Mouse (Mus musculus) embryonic fibroblast, embryonic 13.5 days (primary cell): Measurements from ENCODE around the gene Tctn1. TPM values are rescaled to one million over a fixed set of nuclear protein-coding genes. Genes with fewer than 3 reads are reported as not detected.
"Not testable (repeated sequence)": the region's sequence is repeated elsewhere in the genome, so short reads cannot be mapped to it uniquely, and the experiment has no call there.

ENCODE experiments used
- H3K27ac ChIP-seq: 2 replicates; pipeline ENCODE4 v1.5.1; 2012; ENCODE audit warnings: low read length, control low read depth, inconsistent platforms; ENCODE audit not compliant: insufficient read depth
- H3K4me1 ChIP-seq: 2 replicates; pipeline ENCODE4 v1.6.1; 2011; ENCODE audit warnings: low read length; ENCODE audit not compliant: control insufficient read depth, insufficient read depth
- H3K4me3 ChIP-seq: 2 replicates; pipeline ENCODE4 v1.5.1; 2011; ENCODE audit warnings: mild to moderate bottlenecking, control low read depth, low read length; ENCODE audit not compliant: insufficient read depth
- CTCF ChIP-seq: IDR thresholded peaks from 2 replicates; pipeline ENCODE4 v1.5.1; 2011; ENCODE audit warnings: mild to moderate bottlenecking, control low read depth, low read length, moderate library complexity, borderline replicate concordance; ENCODE audit not compliant: insufficient read depth
- POLR2A ChIP-seq: IDR thresholded peaks from 2 replicates; pipeline ENCODE4 v1.6.1; 2011; ENCODE audit warnings: low read depth, mild to moderate bottlenecking, control low read depth, low read length, moderate library complexity
- polyA plus RNA-seq: library from polyadenylated mRNA; stranded (reverse); fragments of >200 nt; gene quantifications from 2 replicates; pipeline ENCODE4 v1.2.4, GENCODE M21; 2011; ENCODE audit warnings: low read depth; ENCODE audit not compliant: missing spikeins, insufficient read length

The Tctn1 gene
- polyA plus RNA-seq, 1 experiment: 12.2 TPM

DNA sequence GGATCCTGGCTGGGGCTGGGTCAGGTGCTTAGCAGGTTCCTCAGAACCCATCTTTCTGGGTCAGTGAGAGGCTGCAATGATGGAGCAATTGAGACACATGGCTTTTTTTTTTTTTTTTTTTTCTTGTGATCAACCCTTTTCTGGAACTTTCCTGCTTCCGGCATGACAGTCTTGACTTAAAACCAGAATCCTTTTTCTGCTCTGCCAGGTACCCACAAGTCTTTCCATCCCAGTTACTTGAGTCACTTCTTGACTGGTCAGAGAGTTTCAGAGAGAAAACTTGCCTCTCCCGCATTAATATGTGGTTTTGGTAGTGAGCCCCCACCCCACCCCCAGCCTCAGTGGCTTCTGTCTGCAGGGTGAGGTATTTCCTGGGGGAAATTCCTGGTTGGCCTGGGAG lies 40.0 kb downstream of the Tctn1 start:
- no peak overlapping the region for H3K4me3 ChIP-seq
- no peak for TF ChIP-seq POLR2A
- H3K4me1 ChIP-seq: no peaks in the 10 kb centered on the region
- H3K27ac ChIP-seq: no peak overlapping the region

DNA sequence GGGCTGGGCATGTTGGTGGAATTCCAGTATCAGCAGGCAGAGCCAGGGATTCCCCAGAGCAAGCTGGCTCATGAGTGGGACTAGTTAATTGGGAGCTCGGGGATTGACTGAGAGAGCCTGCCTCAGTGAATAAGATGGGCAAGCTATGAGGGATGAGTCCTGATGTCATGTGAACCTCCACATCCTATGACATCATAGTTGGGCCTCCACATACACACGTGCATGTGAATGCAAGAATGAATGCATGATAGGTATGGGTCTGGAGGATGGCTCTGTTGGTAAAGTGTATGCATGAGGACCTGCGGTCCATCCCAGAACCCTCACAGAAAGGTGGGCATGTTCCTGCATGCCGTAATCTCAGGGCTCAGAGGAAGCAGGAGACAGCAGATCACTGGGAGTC lies 43.2 kb downstream of the Tctn1 start:
- Histone ChIP-seq H3K4me3 (no peak overlapping the region), H3K27ac (no peak overlapping the region), H3K4me1 (no peaks in the 10 kb centered on the region)
- TF ChIP-seq CTCF (no peak), POLR2A (no peak)

DNA sequence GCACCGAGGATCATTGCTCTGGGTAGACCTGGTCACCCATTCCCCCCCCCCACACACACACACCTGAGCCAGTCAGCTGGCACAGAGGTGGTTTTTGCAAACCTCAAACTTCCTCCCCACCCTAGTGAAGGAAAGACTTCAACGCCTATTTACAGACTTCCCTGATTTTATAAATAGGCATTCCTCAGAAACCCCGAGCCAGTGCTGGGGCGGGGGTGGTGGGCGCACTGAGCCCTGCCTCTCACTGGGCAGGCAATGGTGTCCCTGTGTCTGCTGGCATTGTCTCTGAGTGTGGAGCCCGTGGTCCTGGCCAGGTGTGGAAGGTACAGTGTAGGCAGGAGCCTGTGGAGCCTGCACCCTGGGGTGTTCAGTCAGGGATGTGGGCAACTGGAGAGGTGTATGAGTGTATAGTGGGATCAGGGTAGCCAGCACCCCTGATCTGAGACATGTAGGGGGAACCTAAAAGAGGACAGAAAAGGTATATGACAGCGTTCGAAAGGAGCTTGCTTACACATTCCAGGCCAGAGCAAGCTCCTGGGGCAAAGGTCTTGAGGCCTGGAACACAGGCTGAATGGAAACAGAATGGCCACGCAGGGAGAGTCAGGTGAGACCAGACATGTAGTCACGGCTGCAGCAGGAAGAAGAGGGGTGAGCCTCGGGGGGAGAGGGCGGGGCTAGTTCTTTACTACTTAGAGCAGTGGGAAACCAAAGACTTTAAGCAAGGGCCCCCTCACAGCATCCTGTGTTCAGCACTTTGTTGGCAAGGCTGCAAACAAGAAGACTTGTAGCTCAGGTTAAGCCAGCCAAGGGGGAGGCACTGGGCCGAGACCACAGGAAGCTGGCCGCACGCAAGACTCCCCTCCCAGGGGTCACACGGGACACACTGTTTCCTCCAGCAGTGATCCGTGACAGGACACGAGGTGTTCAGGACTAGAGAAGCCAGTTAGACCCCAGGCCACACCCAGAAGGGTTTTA lies 44.3 kb downstream of the Tctn1 start:
- TF ChIP-seq POLR2A (no peak), CTCF (no peak)
- Histone ChIP-seq H3K4me1 (no peaks in the 10 kb centered on the region), H3K4me3 (no peak overlapping the region), H3K27ac (no peak overlapping the region)

DNA sequence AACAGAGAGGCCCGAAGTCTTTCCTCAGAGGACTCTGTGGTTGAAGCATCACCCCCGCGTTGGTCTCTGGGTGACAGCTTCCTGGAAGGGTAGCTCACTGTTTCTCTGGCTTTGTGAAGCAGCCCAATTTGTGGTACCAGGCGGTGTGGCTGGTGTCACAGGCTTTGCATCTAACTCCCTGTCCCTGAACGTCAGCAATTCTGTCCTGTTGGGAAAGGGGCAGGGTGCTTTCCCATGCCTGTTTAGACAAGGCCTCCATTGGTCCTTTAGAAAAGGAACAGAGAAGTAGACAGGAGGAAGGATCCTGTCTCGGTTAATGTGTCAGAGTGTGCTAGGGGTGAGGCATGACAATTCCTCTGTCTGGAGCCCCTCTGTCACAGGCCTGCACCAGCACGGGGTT lies 45.3 kb downstream of the Tctn1 start:
- no peaks in the 10 kb centered on the region for H3K4me1 ChIP-seq
- no peak overlapping the region for H3K4me3 ChIP-seq
- H3K27ac ChIP-seq: no peak overlapping the region
- no peak for TF ChIP-seq POLR2A

DNA sequence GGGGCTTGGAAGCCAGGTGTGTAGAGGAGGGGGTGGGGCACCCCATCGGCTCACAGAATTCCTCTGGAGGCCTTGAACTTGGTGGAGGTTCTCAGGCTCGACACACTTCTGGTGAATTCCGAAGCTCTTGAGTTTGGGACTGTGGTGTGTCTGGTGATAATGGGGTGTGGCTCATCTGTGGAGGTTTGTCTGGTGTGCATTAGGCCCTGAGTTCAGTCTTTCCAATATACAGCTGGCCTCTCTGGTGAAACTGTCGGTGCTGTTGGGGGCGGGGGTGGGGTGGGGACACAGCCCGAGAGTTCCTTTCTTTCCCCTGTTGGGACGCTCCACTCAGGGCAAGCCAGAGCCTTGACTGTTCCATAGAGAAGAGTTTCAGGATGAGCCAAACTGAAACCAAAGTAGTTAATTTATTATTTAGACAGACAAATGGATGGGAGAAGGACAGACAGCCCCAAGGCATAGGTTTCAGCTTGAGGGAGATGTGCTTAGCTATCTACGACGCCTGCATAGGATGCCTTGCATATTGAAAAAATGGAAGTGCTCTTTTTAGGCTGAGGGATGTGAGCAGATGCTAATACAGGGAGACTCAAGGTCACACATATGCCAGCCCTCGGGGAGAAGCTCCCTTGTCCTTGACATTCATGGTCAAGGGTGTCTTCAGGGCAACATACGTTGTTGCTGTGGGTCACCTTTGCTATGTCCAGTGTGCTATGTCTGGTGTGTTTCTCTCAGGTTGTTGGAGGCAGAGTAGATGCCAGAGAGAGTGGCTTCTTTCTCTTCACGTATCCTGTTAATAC lies 46.0 kb downstream of the Tctn1 start:
- Histone ChIP-seq H3K27ac (no peak overlapping the region), H3K4me3 (no peak overlapping the region), H3K4me1 (no peaks in the 10 kb centered on the region)
- TF ChIP-seq CTCF (no peak), POLR2A (no peak)

DNA sequence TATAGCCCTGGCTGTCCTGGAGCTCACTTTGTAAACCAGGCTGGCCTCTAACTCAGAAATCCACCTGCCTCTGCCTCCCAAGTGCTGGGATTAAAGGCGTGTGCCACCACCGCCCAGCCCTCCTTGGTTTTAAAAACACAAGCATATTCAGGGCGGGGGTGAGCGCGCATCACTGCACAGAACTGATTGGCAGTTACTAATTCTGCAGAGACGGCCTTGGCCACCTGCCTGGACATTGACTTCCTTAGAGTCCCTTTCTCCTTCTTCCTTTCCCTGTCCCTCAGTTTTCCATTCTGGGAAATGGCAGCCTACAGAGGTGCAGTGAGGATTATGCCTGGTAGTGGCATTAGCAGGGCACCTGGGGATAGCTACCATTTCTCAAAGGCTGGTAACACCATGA lies 46.6 kb downstream of the Tctn1 start:
- Histone ChIP-seq H3K4me3 (no peak overlapping the region), H3K4me1 (no peaks in the 10 kb centered on the region), H3K27ac (no peak overlapping the region)
- TF ChIP-seq POLR2A (no peak), CTCF (no peak)

DNA sequence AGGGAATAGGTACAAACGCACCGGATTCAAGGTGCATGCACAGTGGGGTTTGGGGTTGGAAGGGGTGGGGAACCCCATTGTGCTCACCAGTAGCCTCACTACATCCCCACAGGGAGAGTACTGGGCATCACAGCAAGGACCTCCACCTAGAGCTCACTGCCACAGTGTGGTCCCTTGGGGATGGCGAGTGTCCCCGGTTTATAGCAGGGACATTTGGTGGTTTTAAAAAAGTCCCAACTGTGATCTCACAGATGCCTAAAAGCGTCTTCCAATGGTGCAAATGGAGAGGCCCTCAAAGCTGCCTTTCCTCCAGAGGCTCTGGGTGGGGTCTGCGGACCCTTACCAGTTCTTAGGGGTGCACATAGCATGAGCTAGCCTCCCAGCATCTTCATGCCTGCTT lies 50.4 kb downstream of the Tctn1 start:
- Histone ChIP-seq H3K27ac (no peak overlapping the region), H3K4me1 (no peaks in the 10 kb centered on the region), H3K4me3 (no peak overlapping the region)
- TF ChIP-seq CTCF: no peak
- TF ChIP-seq POLR2A: no peak

DNA sequence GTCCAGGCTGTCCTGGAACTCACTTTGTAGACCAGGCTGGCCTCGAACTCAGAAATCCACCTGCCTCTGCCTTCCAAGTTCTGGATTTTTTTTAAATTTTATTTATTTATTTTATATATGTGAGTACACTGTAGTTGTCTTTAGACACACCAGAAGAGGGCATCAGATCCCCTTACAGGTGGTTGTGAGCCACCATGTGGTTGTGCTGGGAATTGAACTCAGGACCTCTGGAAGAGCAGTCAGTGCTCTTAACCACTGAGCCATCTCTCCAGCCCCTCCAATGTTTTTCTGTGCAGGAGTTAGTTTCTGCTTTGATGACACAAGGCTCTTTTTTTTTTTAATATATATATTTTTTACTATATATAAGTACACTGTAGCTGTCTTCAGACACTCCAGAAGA lies 51.4 kb downstream of the Tctn1 start:
- not testable (repeated sequence) for H3K4me1 ChIP-seq, H3K27ac ChIP-seq, H3K4me3 ChIP-seq

DNA sequence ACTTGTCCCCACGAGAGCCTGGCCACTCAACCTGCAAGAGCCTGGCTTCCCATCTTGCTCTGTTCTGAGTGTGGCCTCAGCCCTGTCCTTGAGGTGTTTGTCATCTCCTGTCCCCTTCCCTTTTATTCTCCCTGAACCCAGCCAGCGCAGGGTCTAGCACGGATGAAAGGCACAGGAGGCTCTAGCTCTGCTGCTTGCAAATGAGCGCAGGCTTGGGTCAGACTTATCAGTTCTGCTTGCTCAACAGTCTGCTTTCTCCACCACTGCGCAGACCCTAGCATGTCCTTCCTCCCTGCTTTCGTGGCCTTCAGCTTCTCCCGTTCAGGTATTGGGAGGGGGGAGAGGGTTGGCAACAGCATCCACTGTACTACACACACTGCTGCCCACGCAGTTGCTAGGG lies 52.1 kb downstream of the Tctn1 start:
- H3K4me1 ChIP-seq: no peaks in the 10 kb centered on the region
- TF ChIP-seq CTCF (no peak), POLR2A (no peak)
- H3K27ac ChIP-seq: no peak overlapping the region
- H3K4me3 ChIP-seq: no peak overlapping the region

DNA sequence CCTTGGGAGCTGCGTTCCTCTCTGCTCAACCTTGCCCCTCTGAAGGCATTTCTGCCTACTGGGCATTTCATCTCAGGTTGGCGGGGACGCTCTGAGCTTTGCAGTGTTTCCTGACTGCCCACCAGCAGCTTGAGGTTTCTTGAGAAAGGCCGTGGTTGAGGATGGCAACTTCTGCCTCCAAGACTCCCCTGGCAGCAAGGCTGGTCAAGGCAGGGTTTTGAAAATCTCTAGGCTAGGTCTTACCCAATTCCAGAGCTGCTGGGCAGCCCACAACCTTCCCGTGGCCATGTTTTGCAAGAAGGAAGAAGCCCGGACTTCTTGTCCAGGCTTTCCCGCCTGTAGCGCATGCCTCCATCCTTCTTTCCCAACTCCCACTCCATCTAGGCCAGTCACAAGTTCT lies 53.4 kb downstream of the Tctn1 start:
- no peak overlapping the region for H3K27ac ChIP-seq
- no peaks in the 10 kb centered on the region for H3K4me1 ChIP-seq
- H3K4me3 ChIP-seq: no peak overlapping the region
- TF ChIP-seq POLR2A (no peak), CTCF (no peak)
